Mouse (Mus musculus): ENCODE data around the gene Taf11. TPM values are rescaled to one million over a fixed set of nuclear protein-coding genes. Genes with fewer than 3 reads are reported as not detected.

Taf11 gene
- polyA plus RNA-seq, 1 experiment from 2014 or later, result 40.6 TPM

- WGBS (ENCODE audit: insufficient replicate concordance), result 66% methylated on average over 12 of the region's 12 CpGs
- 0 out of 2 replicates have a peak overlapping the region, but pooled peaks have one; percentile 0 for H3K27ac ChIP-seq
Measured at GRCm38 (mm10) chr17:27938121-27938754, 28.6 kb upstream of the Taf11 start.

GRCm38 (mm10) chr17:27937054-27937615, 27.5 kb upstream of the Taf11 start:
- Histone ChIP-seq H3K9ac (no peak overlapping the region), H3K4me3 (no peak overlapping the region), H3K36me3 (no peaks in the 10 kb centered on the region), H3K9me3 (replicated peaks) (no peaks in the 10 kb centered on the region), H3K4me2 (no peak overlapping the region), H3K4me1 (peaks cover 47% of the 10 kb centered on the region), H3K27me3 (replicated peaks) (no peaks in the 10 kb centered on the region), H3K27ac (no peak overlapping the region)
- no peak for ATAC-seq
- WGBS (ENCODE audit: insufficient replicate concordance), result 79% methylated on average over 4 of the region's 4 CpGs

More at GRCm38 (mm10) chr17:27938121-27938754, 28.6 kb upstream of the Taf11 start:
- H3K9ac ChIP-seq, result no peak overlapping the region
- no peak overlapping the region for H3K4me3 ChIP-seq
- no peaks in the 10 kb centered on the region for H3K36me3 ChIP-seq
- ATAC-seq, result no peak
- H3K9me3 ChIP-seq (replicated peaks), result no peaks in the 10 kb centered on the region
- H3K27me3 ChIP-seq (replicated peaks), result no peaks in the 10 kb centered on the region
- H3K4me2 ChIP-seq, result no peak overlapping the region
- H3K4me1 ChIP-seq, result peaks cover 47% of the 10 kb centered on the region

- no peaks in the 10 kb centered on the region for H3K27me3 ChIP-seq (replicated peaks)
- H3K4me1 ChIP-seq, result peaks cover 38% of the 10 kb centered on the region
- H3K4me2 ChIP-seq, result no peak overlapping the region
- WGBS (ENCODE audit: insufficient replicate concordance), result 67% methylated on average over 3 of the region's 3 CpGs
- no peaks in the 10 kb centered on the region for H3K9me3 ChIP-seq (replicated peaks)
- H3K27ac ChIP-seq, result no peak overlapping the region
- no peaks in the 10 kb centered on the region for H3K36me3 ChIP-seq
- H3K4me3 ChIP-seq, result no peak overlapping the region
- H3K9ac ChIP-seq, result no peak overlapping the region
- ATAC-seq, result no peak
Measured at GRCm38 (mm10) chr17:27935091-27935490, 25.4 kb upstream of the Taf11 start.

DNA sequence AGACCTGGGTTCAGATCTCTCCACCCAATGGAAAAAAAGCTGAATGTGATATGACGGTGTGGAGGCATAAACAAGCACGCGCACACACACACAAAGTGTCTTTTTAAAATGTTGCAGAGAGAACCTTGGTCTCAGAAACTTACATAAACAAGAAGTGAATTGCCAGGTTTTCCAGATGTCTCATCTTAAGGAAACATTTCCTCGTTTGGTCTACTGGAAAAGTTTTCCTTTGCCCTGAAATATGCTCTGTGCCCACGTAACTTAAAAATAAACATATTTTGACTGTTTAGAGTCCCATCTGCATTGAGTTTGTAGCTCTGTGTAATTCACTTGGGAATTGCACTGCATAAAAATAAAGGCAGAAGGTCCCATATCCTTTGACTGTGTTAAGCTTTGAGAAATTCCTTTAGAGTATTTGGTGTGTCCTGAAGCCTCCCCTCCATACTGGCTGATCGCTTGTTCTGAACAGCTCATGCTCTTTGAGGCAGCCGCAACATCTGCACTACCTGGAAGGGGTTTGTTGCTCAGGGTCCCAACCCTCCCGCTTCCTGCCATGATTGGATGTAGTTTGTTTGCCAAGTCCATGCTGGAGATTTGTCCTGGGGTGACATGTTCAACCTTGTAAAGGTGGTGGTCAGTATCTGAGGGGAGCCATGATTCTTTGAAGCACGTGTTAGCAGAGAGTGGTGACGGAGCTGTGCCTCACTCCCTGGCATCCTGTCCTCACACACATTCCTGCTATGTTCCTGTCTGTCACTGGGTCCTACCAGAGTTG, 24.7 kb upstream of the Taf11 start:
- H3K27me3 ChIP-seq (replicated peaks), result no peaks in the 10 kb centered on the region
- ATAC-seq, result no peak
- H3K4me1 ChIP-seq, result peaks cover 35% of the 10 kb centered on the region
- no peak overlapping the region for H3K4me3 ChIP-seq
- H3K9me3 ChIP-seq (replicated peaks), result no peaks in the 10 kb centered on the region
- no peaks in the 10 kb centered on the region for H3K36me3 ChIP-seq
- no peak overlapping the region for H3K27ac ChIP-seq
- no peak overlapping the region for H3K4me2 ChIP-seq
- WGBS (ENCODE audit: insufficient replicate concordance), result 76% methylated on average over 10 of the region's 10 CpGs
- H3K9ac ChIP-seq, result no peak overlapping the region

- Histone ChIP-seq H3K4me3 (no peak overlapping the region), H3K4me2 (no peak overlapping the region), H3K9ac (no peak overlapping the region), H3K27ac (no peak overlapping the region), H3K4me1 (peaks cover 13% of the 10 kb centered on the region), H3K9me3 (replicated peaks) (no peaks in the 10 kb centered on the region), H3K36me3 (0 out of 2 replicates have a peak, but pooled peaks cover 6% of the 10 kb centered on the region), H3K27me3 (replicated peaks) (no peaks in the 10 kb centered on the region)
- no peak for ATAC-seq
- 78% methylated on average over 4 of the region's 4 CpGs for WGBS (ENCODE audit: insufficient replicate concordance)
Measured at GRCm38 (mm10) chr17:27931826-27932225, 22.2 kb upstream of the Taf11 start.

DNA sequence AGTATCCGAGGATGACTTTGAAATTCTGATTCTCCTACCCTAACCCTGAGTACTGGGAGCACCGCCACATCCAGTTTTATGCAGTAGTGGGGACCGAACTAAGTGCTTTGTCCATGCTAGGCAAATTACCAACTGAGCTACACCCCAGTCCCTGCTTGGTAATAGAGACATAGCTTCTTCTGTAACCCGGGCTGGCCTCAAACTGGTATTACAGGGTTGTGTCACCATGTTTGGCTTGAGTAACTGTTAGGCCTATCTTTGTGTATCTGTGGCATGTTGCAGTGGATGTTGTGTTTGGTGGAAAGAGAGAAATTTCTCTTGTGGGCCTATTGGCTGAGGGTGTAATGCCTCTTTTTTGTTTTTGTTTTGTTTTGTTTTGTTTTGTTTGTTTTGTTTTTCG, 20.6 kb upstream of the Taf11 start:
- no peak overlapping the region for H3K4me2 ChIP-seq
- 75% methylated on average over 5 of the region's 5 CpGs for WGBS (ENCODE audit: insufficient replicate concordance)
- H3K36me3 ChIP-seq, result 0 out of 2 replicates have a peak, but pooled peaks cover 6% of the 10 kb centered on the region
- peaks cover 6% of the 10 kb centered on the region for H3K4me1 ChIP-seq
- H3K27ac ChIP-seq, result no peak overlapping the region
- ATAC-seq, result no peak
- no peak overlapping the region for H3K4me3 ChIP-seq
- no peaks in the 10 kb centered on the region for H3K27me3 ChIP-seq (replicated peaks)
- no peaks in the 10 kb centered on the region for H3K9me3 ChIP-seq (replicated peaks)
- H3K9ac ChIP-seq, result no peak overlapping the region

GRCm38 (mm10) chr17:27925504-27925903, 15.9 kb upstream of the Taf11 start:
- Histone ChIP-seq H3K9ac (no peak overlapping the region), H3K4me1 (peaks cover 15% of the 10 kb centered on the region; the same call in 1 of the 2 replicates), H3K36me3 (0 out of 2 replicates have a peak, but pooled peaks cover 6% of the 10 kb centered on the region), H3K4me2 (no peak overlapping the region), H3K9me3 (replicated peaks) (no peaks in the 10 kb centered on the region), H3K27me3 (replicated peaks) (no peaks in the 10 kb centered on the region), H3K27ac (no peak overlapping the region), H3K4me3 (no peak overlapping the region)
- 63% methylated on average over 7 of the region's 7 CpGs for WGBS (ENCODE audit: insufficient replicate concordance)
- no peak for ATAC-seq

DNA sequence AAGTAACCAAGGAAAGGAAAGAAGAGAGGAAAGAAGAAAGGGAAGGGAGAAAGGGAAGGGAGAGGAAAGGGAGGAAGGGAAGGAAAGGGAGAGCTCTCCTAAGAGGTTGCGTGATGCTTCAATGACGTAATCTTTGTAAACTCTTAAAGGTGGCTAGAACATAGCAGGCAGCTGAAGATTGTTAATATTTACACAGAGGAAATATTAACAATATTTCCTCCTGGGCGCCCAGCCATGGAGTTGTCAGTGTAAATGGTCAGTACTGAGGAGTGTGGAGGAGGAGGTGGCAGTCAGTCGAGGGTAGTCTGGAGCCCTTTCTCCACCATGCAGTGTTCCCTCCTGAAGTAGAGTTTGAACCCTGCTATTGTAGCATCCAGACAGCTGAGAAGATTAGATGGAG, 15.4 kb upstream of the Taf11 start:
- Histone ChIP-seq H3K4me2 (no peak overlapping the region), H3K4me3 (no peak overlapping the region), H3K36me3 (0 out of 2 replicates have a peak, but pooled peaks cover 6% of the 10 kb centered on the region), H3K4me1 (peaks cover 15% of the 10 kb centered on the region; the same call in 1 of the 2 replicates), H3K9ac (no peak overlapping the region), H3K27me3 (replicated peaks) (no peaks in the 10 kb centered on the region), H3K27ac (no peak overlapping the region), H3K9me3 (replicated peaks) (no peaks in the 10 kb centered on the region)
- ATAC-seq, result no peak
- 82% methylated on average over 4 of the region's 4 CpGs for WGBS (ENCODE audit: insufficient replicate concordance)

GRCm38 (mm10) chr17:27922174-27922712, 12.6 kb upstream of the Taf11 start:
- H3K9ac ChIP-seq, result no peak overlapping the region
- H3K4me1 ChIP-seq, result peaks cover 19% of the 10 kb centered on the region
- no peak overlapping the region for H3K27ac ChIP-seq
- ATAC-seq, result no peak
- H3K27me3 ChIP-seq (replicated peaks), result no peaks in the 10 kb centered on the region
- H3K36me3 ChIP-seq, result no peaks in the 10 kb centered on the region
- whole genome bisulfite sequencing (ENCODE audit: insufficient replicate concordance), result 77% methylated on average over 11 of the region's 11 CpGs
- H3K9me3 ChIP-seq (replicated peaks), result no peaks in the 10 kb centered on the region
- H3K4me2 ChIP-seq, result no peak overlapping the region
- no peak overlapping the region for H3K4me3 ChIP-seq

DNA sequence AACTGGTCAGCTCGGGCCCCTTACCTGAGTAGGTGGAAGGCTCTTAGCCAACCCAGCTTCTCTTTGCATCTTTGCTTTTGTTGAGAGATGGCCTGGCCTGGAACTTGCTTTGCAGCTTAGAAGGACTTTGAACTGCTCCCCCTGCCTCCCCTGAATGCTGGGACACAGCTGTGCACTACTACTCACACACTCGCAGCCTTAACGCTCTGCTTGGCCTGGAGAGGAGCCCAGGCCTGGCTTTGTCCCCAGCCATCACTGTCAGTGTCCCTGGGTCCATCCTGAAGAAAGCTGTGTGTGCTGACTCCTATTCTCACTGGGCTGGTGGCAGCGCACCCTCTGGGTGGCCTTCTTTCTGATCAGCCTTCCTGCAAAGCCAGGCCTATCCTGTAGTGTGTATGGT, 11.0 kb upstream of the Taf11 start:
- no peak overlapping the region for H3K27ac ChIP-seq
- peaks cover 19% of the 10 kb centered on the region for H3K4me1 ChIP-seq
- no peaks in the 10 kb centered on the region for H3K9me3 ChIP-seq (replicated peaks)
- 71% methylated on average over 4 of the region's 4 CpGs for WGBS (ENCODE audit: insufficient replicate concordance)
- H3K9ac ChIP-seq, result no peak overlapping the region
- H3K4me3 ChIP-seq, result no peak overlapping the region
- no peak for ATAC-seq
- H3K27me3 ChIP-seq (replicated peaks), result no peaks in the 10 kb centered on the region
- H3K4me2 ChIP-seq, result no peak overlapping the region
- H3K36me3 ChIP-seq, result no peaks in the 10 kb centered on the region

DNA sequence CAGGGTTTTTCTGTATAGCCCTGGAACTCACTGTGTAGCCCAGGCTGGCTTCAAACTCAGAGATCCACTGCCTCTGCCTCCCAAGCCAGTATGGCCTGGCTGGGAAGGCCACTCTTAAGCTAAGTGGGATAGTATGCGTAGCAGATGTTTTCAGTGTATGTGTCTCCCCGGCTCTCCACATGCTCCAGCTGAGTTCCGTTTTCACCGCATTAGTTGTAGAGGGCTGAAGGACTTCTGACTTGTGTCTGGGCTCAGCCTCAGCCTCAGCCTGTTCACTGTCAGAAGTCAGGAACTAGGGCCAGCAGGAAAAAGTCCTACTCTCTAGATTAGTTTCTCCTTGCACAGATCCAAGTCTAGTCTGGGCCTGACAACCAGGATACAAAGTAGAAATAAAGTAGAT, 6.7 kb upstream of the Taf11 start:
- Histone ChIP-seq H3K9me3 (replicated peaks) (no peaks in the 10 kb centered on the region), H3K27ac (no peak overlapping the region), H3K9ac (no peak overlapping the region), H3K36me3 (peaks cover 5% of the 10 kb centered on the region; the same call in 1 of the 2 replicates), H3K27me3 (replicated peaks) (no peaks in the 10 kb centered on the region), H3K4me1 (peaks cover 12% of the 10 kb centered on the region), H3K4me3 (no peak overlapping the region), H3K4me2 (no peak overlapping the region)
- WGBS (ENCODE audit: insufficient replicate concordance), result 84% methylated on average over 4 of the region's 4 CpGs
- ATAC-seq, result no peak

GRCm38 (mm10) chr17:27914742-27915141, 5.1 kb upstream of the Taf11 start:
- H3K9ac ChIP-seq, result no peak overlapping the region
- H3K4me1 ChIP-seq, result peaks cover 21% of the 10 kb centered on the region
- H3K9me3 ChIP-seq (replicated peaks), result no peaks in the 10 kb centered on the region
- no peak overlapping the region for H3K4me2 ChIP-seq
- ATAC-seq, result no peak
- H3K36me3 ChIP-seq, result peaks cover 5% of the 10 kb centered on the region; the same call in 1 of the 2 replicates
- H3K27me3 ChIP-seq (replicated peaks), result no peaks in the 10 kb centered on the region
- H3K27ac ChIP-seq, result no peak overlapping the region
- WGBS (ENCODE audit: insufficient replicate concordance), result 76% methylated on average over 4 of the region's 4 CpGs
- no peak overlapping the region for H3K4me3 ChIP-seq

Data from liver, embryonic 12.5 days (tissue).